Mouse (Mus musculus) small intestine, adult 2 months (tissue): ENCODE data around the gene Cul4a. TPM values are rescaled to one million over a fixed set of nuclear protein-coding genes. Genes with fewer than 3 reads are reported as not detected.
"Not testable (repeated sequence)": the region's sequence is repeated elsewhere in the genome, so short reads cannot be mapped to it uniquely, and the experiment has no call there.

Source experiments
- H3K27ac ChIP-seq: fragments of 200-500 bp; 2 replicates; pipeline ENCODE4 v1.5.1; 2012; ENCODE audit warnings: low read depth, low read length, control low read depth, inconsistent platforms; ENCODE audit not compliant: insufficient read depth
- H3K27me3 ChIP-seq: fragments of 200-500 bp; 2 replicates; pipeline ENCODE4 v1.6.1; 2012; ENCODE audit warnings: mild to moderate bottlenecking, moderate library complexity, low read length, inconsistent platforms; ENCODE audit not compliant: control insufficient read depth, insufficient read depth
- H3K36me3 ChIP-seq: fragments of 200-500 bp; 2 replicates; pipeline ENCODE4 v1.6.1; 2012; ENCODE audit warnings: mild to moderate bottlenecking, low read length, control low read depth, inconsistent platforms; ENCODE audit not compliant: control insufficient read depth, insufficient read depth
- H3K4me1 ChIP-seq: fragments of 200-500 bp; 2 replicates; pipeline ENCODE4 v1.6.1; 2012; ENCODE audit warnings: low read length, inconsistent platforms, mixed read lengths; ENCODE audit not compliant: control insufficient read depth, insufficient read depth, insufficient read length
- H3K4me3 ChIP-seq: fragments of 200-500 bp; 2 replicates; pipeline ENCODE4 v1.5.1; 2012; ENCODE audit warnings: low read depth, mild to moderate bottlenecking, control low read depth, inconsistent platforms, low read length, moderate library complexity
- CTCF ChIP-seq: fragments of 200-500 bp; IDR thresholded peaks from 2 replicates; pipeline ENCODE4 v1.5.1; 2012; ENCODE audit warnings: low read depth, mild to moderate bottlenecking, control low read depth, inconsistent platforms, low read length, moderate library complexity, mixed read lengths; ENCODE audit not compliant: insufficient replicate concordance, insufficient read length; ENCODE audit errors: extremely low read depth
- POLR2A ChIP-seq: fragments of 200-500 bp; IDR thresholded peaks from 2 replicates; pipeline ENCODE4 v1.6.1; 2012; ENCODE audit warnings: low read depth, mild to moderate bottlenecking, control low read depth, inconsistent platforms, low read length, moderate library complexity
- WGBS: fragments of 180-500 bp; shearing (Covaris S2); methylation state at CpG from one replicate; pipeline ENCODE4 v1.1.7; 2018; 5-methylcytosine and 5-hydroxymethylcytosine counted together
- polyA plus RNA-seq: library from polyadenylated mRNA; depleted of rRNA; stranded (reverse); fragments of >200 nt; gene quantifications from 2 replicates; pipeline ENCODE4 v1.2.3, GENCODE M21; 2012

The Cul4a gene
- polyA plus RNA-seq, 1 experiment, result 23.8 TPM

DNA sequence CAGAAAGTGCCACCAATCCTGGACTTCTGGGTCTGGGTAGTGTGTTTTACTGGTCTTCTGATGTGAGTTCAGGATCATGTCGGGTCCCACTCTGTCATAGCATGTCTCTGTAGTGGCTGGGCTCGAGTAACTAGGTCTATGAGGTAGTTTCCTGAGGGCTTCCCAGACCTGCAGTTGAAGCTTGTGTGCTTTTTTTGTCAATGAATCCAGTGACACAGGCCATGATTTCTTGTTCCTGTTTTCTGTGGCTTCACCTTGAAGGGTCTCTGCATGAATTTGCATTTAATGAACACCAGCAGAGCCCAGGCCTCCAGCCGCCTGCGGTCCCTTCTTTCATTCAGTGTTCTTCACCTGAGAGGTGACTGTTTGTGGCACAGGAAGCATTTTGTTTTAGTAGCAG is 7.8 kb downstream of the Cul4a start:
- no peak for TF ChIP-seq POLR2A
- TF ChIP-seq CTCF, result no peak
- no peaks in the 10 kb centered on the region for H3K4me1 ChIP-seq
- no peak overlapping the region for H3K27ac ChIP-seq
- H3K36me3 ChIP-seq, result peaks cover 9% of the 10 kb centered on the region
- H3K4me3 ChIP-seq, result no peak overlapping the region
- no peaks in the 10 kb centered on the region for H3K27me3 ChIP-seq
- WGBS, result 91% methylated on average over 4 of the region's 4 CpGs

DNA sequence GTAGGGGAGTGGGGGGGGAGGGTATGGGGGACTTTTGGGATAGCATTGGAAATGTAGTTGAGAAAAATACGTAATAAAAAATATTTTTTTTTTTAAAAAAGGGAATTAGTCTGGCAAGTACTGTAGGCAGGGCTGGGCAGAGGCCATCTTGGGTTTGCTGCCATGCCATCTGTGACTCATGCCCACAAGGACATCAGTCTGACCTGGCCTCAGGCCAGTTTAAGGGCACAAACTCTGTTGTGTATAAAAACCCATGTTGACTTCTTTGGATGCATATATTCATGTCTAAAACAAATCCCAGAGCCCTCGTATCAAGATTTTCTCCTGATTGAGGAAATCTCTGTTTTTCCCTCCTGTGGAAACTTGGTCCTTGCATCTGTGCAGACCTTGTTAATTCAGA is 11.7 kb downstream of the Cul4a start:
- H3K27ac ChIP-seq, result no peak overlapping the region
- no peak for TF ChIP-seq CTCF
- no peak for TF ChIP-seq POLR2A
- H3K36me3 ChIP-seq, result peaks cover 12% of the 10 kb centered on the region
- WGBS, result 95% methylated on average over 2 of the region's 2 CpGs
- no peak overlapping the region for H3K4me3 ChIP-seq
- no peaks in the 10 kb centered on the region for H3K27me3 ChIP-seq
- H3K4me1 ChIP-seq, result no peaks in the 10 kb centered on the region

DNA sequence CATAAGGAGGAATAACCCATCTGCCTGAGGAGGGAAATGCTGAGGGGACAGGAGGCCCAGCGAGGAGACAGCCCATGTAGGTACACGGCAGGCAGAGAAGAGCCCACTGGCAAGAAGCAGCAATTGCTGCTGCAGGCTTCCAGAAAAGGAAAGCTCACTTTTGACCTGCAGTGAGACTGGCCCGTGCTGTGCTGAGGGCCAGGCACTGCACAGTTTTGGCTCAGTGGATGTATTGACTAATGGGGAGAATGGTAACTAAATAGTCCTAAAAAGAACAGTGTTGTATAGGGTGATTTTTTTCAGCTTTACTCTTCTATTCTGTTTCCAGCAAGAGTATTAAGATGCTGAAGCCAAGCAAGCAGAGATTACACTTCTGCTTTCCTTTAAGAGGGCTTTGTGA is 13.1 kb downstream of the Cul4a start:
- WGBS, result 85% methylated on average over 3 of the region's 3 CpGs
- no peak for TF ChIP-seq CTCF
- no peak for TF ChIP-seq POLR2A
- Histone ChIP-seq H3K27ac (no peak overlapping the region), H3K27me3 (no peaks in the 10 kb centered on the region), H3K36me3 (peaks cover 14% of the 10 kb centered on the region), H3K4me1 (no peaks in the 10 kb centered on the region), H3K4me3 (no peak overlapping the region)

DNA sequence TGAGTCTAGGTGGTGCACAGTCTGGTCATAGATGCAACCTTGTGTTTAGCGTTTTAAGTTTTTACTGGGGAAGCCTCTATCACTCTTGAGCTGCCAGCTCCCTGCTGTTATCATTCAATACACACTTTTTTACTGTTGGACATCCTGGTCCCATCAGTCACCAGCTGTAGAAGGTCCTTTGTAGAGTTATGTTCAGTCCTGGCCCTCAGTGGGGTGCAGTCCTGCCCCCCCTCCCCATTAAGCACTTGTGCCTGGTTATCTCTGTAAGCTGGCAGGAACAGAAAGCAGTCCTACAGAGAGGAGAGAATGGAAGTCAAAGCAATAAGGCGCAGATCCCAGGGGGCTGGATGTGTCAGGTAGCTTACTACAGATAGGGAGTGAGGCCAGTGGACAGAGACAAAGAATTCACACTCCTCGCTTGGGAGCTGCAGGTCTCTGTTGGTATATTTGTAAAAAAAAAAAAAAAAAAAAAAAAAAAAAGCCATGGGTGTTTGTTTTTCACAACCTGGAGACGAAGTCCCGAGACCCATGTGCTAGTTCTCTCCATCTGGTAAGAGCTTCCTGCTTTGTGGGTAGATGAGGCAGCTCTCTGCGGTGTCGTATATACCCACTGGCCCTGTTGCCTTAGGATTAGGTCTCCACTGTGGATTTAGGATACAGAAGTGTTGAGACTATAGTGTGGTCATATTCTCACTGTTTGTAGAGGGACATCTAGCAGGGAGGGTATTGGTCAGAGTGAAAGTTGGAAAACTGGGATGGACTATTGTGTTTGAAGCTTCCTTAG is 15.7 kb downstream of the Cul4a start:
- Histone ChIP-seq H3K4me1 (no peaks in the 10 kb centered on the region), H3K27ac (no peak overlapping the region), H3K27me3 (no peaks in the 10 kb centered on the region), H3K4me3 (no peak overlapping the region), H3K36me3 (peaks cover 29% of the 10 kb centered on the region)
- TF ChIP-seq POLR2A (no peak), CTCF (no peak)
- 86% methylated on average over 7 of the region's 7 CpGs for WGBS

DNA sequence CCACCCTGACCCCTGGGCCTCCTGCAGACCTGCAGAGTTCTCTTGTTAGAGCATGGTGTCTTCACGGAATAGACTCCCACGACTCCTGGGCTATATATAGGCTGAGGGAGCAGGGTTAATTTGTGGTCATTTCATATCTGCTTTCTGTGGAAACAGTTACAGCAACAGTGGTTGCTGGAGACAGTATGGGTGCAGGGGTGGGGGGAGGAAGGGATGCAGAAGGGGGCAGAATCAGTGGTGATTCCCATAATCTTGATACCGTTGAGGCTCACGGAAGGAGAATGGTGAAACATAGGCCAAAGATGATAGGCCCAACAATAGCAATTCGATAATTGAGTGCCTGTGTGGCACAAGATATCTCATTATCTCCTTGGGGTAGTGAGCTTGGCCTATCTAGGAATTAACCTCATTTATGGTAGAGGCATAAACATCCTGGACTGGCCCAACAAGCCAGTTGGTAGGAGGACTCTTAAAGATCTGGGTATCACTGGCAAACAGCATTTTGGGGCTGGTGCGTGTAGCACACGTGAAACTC is 17.5 kb downstream of the Cul4a start:
- Histone ChIP-seq H3K27ac (no peak overlapping the region), H3K4me1 (no peaks in the 10 kb centered on the region), H3K36me3 (peaks cover 41% of the 10 kb centered on the region), H3K27me3 (no peaks in the 10 kb centered on the region), H3K4me3 (no peak overlapping the region)
- TF ChIP-seq POLR2A (no peak), CTCF (no peak)
- 87% methylated on average over 7 of the region's 7 CpGs for WGBS

DNA sequence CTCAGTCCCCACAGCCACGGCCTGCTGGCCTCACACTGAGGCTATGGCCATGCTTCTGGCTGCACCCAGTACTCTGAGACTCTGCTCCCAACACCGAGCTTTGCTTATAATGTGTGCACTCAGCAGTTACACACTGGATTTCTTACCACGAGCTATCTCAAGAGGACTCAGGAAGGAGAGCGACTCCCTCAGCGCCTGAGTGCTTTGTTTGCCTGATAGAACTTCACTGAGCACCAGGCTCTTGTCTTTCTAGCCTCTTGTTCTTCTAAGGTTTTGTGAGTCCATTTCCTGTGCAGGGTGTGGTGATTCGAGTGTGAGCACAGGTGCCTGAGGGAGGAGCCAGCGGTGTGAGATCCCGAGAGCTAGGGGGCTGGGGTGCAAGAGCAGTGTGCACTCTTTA is 19.5 kb downstream of the Cul4a start:
- WGBS, result 88% methylated on average over 8 of the region's 8 CpGs
- no peaks in the 10 kb centered on the region for H3K4me1 ChIP-seq

DNA sequence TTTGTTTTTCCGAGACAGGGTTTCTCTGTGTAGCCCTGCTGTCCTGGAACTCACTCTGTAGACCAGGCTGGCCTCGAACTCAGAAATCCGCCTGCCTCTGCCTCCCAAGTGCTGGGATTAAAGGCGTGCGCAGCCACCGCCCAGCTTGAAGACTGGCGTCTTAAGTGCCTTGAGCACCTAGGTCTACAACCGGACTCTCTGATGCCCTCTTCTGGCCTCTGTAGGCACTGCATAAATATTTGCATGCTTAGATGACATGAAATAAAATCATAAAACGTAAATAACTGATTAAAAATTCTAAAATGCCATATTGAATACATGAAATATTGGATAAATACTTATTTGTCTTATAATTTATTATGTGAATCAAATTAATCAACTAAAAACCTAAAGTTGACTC is 26.8 kb downstream of the Cul4a start:
- peaks cover 69% of the 10 kb centered on the region for H3K36me3 ChIP-seq

More for the DNA sequence above, 19.5 kb downstream of the Cul4a start:
- Histone ChIP-seq H3K36me3 (peaks cover 52% of the 10 kb centered on the region), H3K4me3 (no peak overlapping the region), H3K27me3 (no peaks in the 10 kb centered on the region), H3K27ac (no peak overlapping the region)
- TF ChIP-seq CTCF (no peak), POLR2A (no peak)

More for the DNA sequence above, 26.8 kb downstream of the Cul4a start:
- WGBS, result 60% methylated on average over 9 of the region's 9 CpGs
- not testable (repeated sequence) for H3K27me3 ChIP-seq, H3K4me3 ChIP-seq, H3K27ac ChIP-seq, H3K4me1 ChIP-seq
- peak; percentile 35; the same call in 1 of the 2 replicates for TF ChIP-seq CTCF
